Mouse (Mus musculus) R1 (cell line): ENCODE data around the gene Cep290.
"Not testable (repeated sequence)": the region's sequence is repeated elsewhere in the genome, so short reads cannot be mapped to it uniquely, and the experiment has no call there.

Experiments
- DNase-seq: peaks from one replicate; pipeline ENCODE4 v3.0.0-alpha.2; 2018; ENCODE audit warnings: low read depth, low spot score

Gene Cep290

GRCm38 (mm10) chr10:100487097-100487978 is at the start of gene Cep290, which contains the start of gene Tmtc3:
TSS of gene Cep290 (plus strand) at chr10:100487558.
TSS of gene Tmtc3 (minus strand) at chr10:100487350.
- DNase-seq, result peak; percentile 99

- no peak for DNase-seq
These were observed 38.0 kb upstream of the Cep290 start for GRCm38 (mm10) chr10:100449394-100449793.

DNA sequence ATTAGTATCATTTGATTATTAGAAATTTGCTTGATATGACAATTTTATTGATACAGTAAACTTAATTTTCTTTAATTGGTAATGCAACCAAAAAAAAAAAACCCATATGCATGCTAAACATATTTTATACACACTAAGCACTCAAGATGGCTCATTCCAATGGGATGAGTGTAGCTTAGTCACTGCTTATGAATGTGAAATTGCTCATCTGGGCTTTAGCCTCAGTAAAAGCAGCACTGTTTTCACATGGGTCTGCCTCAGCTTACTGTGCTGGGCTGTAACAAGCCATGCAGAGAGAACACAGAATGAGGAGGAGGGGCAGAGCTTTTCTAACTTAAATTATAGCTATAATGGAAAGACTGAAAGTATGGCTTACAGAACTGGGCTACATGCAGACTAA is 26.8 kb upstream of the Cep290 start:
- no peak for DNase-seq

DNA sequence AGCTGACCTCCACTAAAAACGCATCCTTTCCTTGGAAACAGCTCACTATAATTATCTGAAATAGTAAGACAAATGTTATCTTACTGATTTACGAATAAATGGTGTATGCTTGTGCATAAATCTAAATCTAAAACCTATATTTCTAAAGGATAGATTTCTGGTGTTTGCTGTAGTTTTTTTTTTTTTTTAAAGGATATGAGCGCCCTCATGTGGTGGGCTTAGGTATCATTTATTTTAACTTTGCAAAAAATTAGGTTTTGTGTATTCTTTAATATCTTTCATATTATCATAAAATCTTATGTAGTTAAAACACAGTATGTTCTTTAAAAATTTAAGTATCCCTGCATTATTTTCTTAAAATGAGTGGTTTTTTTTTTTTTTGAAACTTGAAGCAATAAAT is 12.3 kb upstream of the Cep290 start:
- no peak for DNase-seq

- DNase-seq, result no peak
These were observed 7.8 kb upstream of the Cep290 start for GRCm38 (mm10) chr10:100479538-100479937.

DNA sequence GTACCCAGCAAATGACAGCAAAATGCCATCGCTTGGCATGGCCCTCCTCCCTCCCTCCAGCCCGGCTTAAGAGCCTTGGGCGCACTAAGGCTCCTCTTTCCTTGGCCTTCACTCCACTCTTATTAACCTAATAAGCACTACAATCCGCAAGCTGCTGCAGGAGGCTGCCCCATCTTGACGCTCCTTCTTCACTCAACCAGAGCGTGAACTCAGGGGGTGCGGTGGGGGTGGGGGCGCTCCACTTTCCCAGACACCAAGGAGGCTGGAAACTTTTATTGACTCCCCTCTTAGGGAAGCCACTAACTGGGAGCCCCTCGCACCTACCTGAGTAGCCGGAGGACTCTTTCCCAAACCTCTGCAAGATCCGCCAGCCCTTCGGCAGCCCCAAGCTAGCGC is 659 bp upstream of the Cep290 start:
- DNase-seq, result no peak

GRCm38 (mm10) chr10:100491916-100492315 is 4.6 kb downstream of the Cep290 start:
- no peak for DNase-seq

- DNase-seq, result no peak
These were observed 11.0 kb downstream of the Cep290 start for GRCm38 (mm10) chr10:100498309-100498708.

DNA sequence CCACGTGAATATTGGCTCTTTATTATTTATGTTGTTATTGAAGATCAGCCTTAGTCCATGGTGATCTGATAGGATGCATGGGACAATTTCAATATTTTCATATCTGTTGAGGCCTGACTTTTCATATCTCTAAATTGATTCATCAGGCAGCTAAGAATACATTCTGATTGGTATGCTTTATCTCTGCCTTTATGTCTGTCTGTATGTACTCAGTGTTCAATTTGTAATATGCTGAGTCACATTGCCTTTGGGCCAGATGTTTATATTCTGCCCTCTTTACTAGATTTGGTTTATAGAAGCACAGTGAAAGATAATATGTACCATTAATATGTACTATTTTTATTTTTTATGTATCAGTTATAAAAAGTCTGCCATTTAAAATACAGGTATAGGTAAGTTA is 20.8 kb downstream of the Cep290 start:
- DNase-seq, result no peak

- DNase-seq, result no peak
These were observed 34.3 kb downstream of the Cep290 start for GRCm38 (mm10) chr10:100521617-100522016.

DNA sequence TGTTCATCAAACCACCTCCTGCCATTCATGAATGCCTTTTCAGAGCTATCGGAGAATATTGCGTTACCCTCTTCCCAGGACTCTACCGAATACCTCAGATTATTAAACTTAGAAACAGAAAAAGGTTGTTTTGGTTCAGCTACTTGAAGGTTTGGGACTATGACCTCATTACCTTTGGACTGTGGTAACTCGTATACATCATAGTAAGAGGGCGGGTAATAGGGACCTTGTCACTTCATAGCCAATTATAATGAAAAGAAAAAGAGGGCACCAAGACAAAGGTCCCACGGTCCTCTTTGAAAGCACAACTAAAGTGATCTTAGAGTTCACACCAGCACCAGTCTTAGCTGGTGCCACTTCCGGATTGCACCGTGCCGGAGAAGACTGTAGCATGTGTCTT is 35.0 kb downstream of the Cep290 start:
- DNase-seq, result no peak

DNA sequence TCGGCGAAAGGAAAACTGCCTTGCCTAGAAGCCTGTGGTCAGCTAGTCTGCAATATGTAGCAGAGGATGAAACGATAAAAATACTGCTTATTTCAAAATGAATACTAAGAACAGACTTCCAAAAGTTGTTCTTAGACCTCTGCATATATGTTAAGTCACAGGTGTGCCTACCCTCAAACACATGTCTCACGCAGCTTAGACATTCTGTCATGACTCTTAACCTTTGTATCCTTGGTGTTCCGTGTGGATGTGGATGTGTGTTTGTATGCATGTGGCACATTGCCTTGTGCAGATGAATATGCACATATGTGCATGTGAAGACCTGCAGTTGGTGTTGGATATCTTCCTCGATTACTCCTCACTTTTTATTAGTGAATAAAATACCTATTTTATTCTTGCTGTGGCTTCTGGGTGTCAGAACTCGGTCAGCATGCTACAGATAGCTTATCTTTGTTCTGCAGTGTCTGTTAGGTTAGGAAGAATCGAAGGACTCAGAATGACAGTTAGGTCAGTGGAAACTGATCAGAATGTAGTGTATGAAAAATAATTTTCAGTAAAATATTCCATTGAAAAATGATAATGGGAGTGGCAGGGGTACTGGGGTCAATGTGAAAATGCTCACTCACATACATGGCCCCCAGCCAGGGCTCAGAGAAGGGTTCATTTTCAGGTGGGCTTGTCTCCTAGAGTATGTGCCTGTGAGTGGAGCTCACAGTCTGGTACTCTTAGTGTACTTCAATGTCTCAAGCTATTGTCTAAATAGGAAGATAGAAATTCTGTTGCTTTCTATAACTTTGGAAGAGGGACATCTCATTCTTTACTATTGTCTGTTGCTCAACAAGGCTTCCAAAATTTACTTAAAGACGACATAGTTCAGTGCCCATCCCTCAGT is 37.4 kb downstream of the Cep290 start:
- no peak for DNase-seq

GRCm38 (mm10) chr10:100556566-100557175 is 69.3 kb downstream of the Cep290 start:
- DNase-seq, result no peak

DNA sequence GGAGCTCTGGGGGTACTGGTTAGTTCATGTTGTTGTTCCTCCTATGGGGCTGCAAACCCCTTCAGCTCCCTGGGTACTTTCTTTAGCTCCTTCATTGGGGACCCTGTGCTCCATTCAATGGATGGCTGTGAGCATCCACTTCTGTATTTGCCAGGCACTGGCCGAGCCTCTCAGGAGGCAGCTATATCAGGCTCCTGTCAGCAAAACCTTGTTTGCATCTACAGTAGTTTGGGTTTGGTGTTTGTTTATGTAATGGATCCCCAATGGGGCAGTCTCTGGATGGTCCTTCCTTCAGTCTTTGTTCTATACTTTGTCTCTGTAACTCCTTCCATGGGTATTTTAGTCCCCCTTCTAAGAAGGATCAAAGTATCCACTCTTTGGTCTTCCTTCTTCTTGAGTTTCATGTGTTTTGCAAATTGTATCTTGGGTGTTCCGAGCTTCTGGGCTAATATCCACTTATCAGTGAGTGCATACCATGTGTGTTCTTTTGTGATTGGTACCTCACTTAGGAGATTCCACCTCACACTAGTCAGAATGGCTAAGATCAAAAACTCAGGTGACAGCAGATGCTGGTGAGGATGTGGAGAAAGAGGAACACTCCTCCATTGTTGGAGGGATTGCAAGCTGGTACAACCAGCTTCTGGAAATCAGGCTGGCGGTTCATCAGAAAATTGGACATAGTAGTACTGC is 73.0 kb downstream of the Cep290 start:
- not testable (repeated sequence) for DNase-seq

GRCm38 (mm10) chr10:100564112-100564511 is 76.8 kb downstream of the Cep290 start:
- no peak for DNase-seq

GRCm38 (mm10) chr10:100571707-100572106 is 84.3 kb downstream of the Cep290 start:
- no peak for DNase-seq

- DNase-seq, result no peak
These were observed 87.3 kb downstream of the Cep290 start for GRCm38 (mm10) chr10:100574505-100575149.

DNA sequence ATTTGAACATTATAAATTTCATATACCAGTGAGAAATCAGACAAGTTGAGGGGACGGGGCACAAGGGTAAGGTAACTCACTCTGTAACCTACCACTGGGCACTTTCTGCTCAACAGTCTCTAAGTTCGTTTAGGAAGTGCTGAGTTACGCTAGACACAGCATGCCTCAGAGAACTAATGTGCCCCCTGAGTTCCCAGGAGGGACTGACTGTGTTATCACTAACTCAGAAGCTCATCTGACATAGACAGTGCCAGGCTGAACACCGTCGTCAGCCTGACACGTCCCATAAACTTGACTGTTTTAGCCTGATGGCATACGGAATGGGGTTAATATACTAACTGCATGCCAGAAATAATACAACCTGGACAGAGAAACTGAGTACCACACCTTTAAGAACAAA is 87.9 kb downstream of the Cep290 start:
- no peak for DNase-seq

DNA sequence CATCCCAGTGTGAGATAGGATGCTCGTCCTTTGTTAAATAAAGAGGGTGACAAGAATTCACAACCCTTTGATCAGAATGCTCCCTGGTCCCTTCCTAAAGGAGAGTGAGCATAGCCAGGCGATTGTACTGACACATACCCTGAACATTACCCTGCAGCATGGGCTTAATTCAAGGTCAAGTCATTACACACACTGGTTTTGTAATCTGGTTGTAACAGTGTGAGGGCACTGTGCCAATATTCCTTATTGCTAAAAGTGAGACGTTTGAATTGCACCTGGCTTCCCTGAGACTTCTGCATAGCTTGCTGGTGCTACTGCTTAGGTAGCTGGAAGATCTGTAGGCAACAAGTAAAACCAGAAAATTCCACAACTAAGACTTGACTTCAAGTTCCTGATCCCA is 96.8 kb downstream of the Cep290 start:
- DNase-seq, result no peak

GRCm38 (mm10) chr10:100588524-100588923 is 101.2 kb downstream of the Cep290 start:
- no peak for DNase-seq

DNA sequence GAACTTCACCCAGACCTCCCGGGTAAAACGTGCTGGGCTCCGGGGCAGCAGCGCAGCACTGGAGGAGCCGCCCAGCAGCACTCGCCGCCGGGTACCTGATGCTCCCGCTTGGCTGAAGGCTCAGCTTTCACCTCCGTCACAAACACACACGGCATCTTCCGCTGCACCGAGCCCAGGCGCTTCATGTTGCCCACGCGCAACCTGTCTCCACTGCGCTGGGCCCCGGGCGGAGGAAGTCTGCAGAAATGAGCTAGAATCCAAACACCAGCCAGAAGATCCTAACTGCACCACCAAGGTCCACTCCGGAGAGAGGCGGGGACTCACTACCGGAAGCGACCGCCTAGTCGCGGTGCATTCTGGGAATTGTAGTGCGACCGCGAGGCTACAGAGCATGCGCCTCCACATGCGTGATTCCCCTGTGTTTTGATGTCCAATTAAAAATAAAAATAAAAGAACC is 101.6 kb downstream of the Cep290 start:
- peak; percentile 86 for DNase-seq
